Mouse (Mus musculus) liver, embryonic 11.5 days (tissue): ENCODE data around the gene Hspa12a. TPM values are rescaled to one million over a fixed set of nuclear protein-coding genes. Genes with fewer than 3 reads are reported as not detected.

Source experiments
- ATAC-seq: fragments of 200-750 bp; cut with Nextera tagmentation; replicated peaks from 2 replicates; pipeline ENCODE4 v1.8.0; 2017; ENCODE audit warnings: moderate number of reproducible peaks, mild to moderate bottlenecking, moderate TSS enrichment, moderate library complexity; ENCODE audit not compliant: low FRiP score
- DNase-seq: peaks from one replicate; pipeline ENCODE4 v3.0.0-alpha.2; 2017; ENCODE audit warnings: low spot score
- H3K27ac ChIP-seq: fragments of 300-500 bp; sonication (generic); 2 replicates; pipeline ENCODE4 v1.5.1; 2014; ENCODE audit warnings: mild to moderate bottlenecking, low read depth, low read length, control low read depth
- H3K27me3 ChIP-seq: fragments of 300-500 bp; sonication (generic); replicated peaks from 2 replicates; pipeline ENCODE4 v1.6.1; 2014; ENCODE audit warnings: low read length, mixed read lengths; ENCODE audit not compliant: control insufficient read depth, insufficient read depth
- H3K36me3 ChIP-seq: fragments of 300-500 bp; sonication (generic); 2 replicates; pipeline ENCODE4 v1.6.1; 2014; ENCODE audit warnings: mild to moderate bottlenecking, low read length, moderate library complexity, mixed read lengths; ENCODE audit not compliant: control insufficient read depth, insufficient read depth
- H3K4me1 ChIP-seq: fragments of 300-500 bp; sonication (generic); replicated peaks from 2 replicates; pipeline ENCODE4 v1.6.1; 2014; ENCODE audit warnings: low read length, mixed read lengths; ENCODE audit not compliant: control insufficient read depth, insufficient read depth
- H3K4me2 ChIP-seq: fragments of 300-500 bp; sonication (generic); 2 replicates; pipeline ENCODE4 v1.6.1; 2014; ENCODE audit warnings: mild to moderate bottlenecking, control low read depth, moderate library complexity
- H3K4me3 ChIP-seq: fragments of 300-500 bp; sonication (generic); 2 replicates; pipeline ENCODE4 v1.5.1; 2014; ENCODE audit warnings: low read depth, low read length, control low read depth
- H3K9ac ChIP-seq: fragments of 300-500 bp; sonication (generic); 2 replicates; pipeline ENCODE4 v1.6.1; 2014; ENCODE audit warnings: low read depth, low read length, control low read depth
- H3K9me3 ChIP-seq: fragments of 300-500 bp; sonication (generic); 2 replicates; pipeline ENCODE4 v1.6.1; 2016; ENCODE audit warnings: low read length, inconsistent platforms, mixed read lengths; ENCODE audit not compliant: control insufficient read depth
- WGBS: fragments of 180-500 bp; shearing (Covaris S2); extraction: QIAGEN DNeasy Blood & Tissue Kit; methylation state at CpG from one replicate; pipeline ENCODE4 v1.1.7; 2014; 5-methylcytosine and 5-hydroxymethylcytosine counted together
- polyA plus RNA-seq: library from polyadenylated mRNA; unstranded; fragments of >200 nt; fragmentation: Nextera tagmentation; extraction: Ambion mirVana; gene quantifications from 2 replicates; pipeline ENCODE4 v1.2.1, GENCODE M21; 2014

Hspa12a gene
- polyA plus RNA-seq, 1 experiment from 2014 or later, result 1.5 TPM

DNA sequence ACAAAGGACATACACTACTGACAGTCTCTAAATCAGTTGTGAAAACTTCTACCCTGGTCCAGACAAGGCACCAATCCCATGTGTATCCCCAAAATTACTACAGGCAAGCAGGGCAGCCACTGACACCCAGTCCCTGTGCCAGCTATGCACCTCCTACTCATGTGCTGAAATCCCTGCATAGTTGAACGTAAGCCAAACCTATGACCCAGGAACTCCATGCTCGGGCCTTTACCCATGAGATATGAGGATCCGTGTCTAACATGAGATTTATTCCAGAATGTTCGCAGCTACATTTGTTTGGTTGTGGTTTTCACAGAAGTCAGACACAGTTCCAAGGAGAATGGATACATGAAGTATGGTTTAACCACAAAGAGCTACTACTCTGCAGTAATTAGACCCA lies 103.6 kb downstream of the Hspa12a start:
- DNase-seq, result no peak
- ATAC-seq, result no peak
- no peaks in the 10 kb centered on the region for H3K27me3 ChIP-seq
- no peaks in the 10 kb centered on the region for H3K9me3 ChIP-seq
- no peaks in the 10 kb centered on the region for H3K4me1 ChIP-seq
- no peaks in the 10 kb centered on the region for H3K36me3 ChIP-seq
- H3K27ac ChIP-seq, result no peak overlapping the region
- no peak overlapping the region for H3K9ac ChIP-seq
- WGBS, result 78% methylated on average over 4 of the region's 4 CpGs
- H3K4me2 ChIP-seq, result no peak overlapping the region
- H3K4me3 ChIP-seq, result no peak overlapping the region

DNA sequence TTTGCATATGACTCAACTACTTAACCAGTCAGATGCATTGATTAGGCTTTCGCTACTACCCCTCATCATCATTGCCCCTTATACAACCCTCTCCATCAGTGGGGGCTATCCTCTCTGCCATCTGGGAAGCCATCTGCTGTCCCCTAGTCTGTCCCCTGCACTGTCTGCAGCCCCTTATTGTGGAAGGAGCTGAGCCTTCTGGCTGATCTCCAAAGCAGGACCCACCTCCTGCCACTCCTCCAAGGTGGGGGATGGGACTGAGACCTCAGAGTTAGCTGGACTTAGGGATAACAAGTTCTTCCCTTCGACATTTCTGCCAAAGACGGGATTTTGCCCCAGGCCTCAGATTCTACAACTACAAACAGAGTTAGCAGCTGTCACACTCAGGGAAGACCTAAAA lies 104.1 kb downstream of the Hspa12a start:
- H3K27ac ChIP-seq, result no peak overlapping the region
- ATAC-seq, result no peak

DNA sequence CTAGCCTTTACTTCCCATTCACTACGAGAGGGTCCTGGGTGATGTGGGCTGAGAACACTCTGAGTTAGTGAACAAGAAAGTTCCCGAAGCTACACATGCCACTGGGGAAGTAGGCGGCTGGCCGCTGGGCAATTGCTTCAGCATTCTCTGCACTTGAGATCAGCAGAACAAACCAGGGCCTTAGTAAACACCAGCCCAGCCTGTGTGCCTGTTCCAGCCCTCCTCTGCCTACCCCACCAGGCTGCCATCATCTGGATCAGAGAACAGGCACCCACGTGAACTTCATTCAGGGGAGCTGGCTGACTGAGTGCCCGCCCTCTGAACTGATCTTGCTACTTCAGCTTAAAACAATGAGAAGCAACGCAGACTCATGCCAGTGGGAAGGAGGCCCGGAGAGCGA lies 104.7 kb downstream of the Hspa12a start:
- Histone ChIP-seq H3K27me3 (no peaks in the 10 kb centered on the region), H3K4me3 (no peak overlapping the region), H3K4me1 (no peaks in the 10 kb centered on the region), H3K4me2 (no peak overlapping the region), H3K36me3 (no peaks in the 10 kb centered on the region), H3K9me3 (no peaks in the 10 kb centered on the region), H3K9ac (no peak overlapping the region), H3K27ac (no peak overlapping the region)
- no peak for ATAC-seq
- DNase-seq, result no peak
- 68% methylated on average over 9 of the region's 9 CpGs for WGBS

More for the DNA sequence above, 104.1 kb downstream of the Hspa12a start:
- no peak for DNase-seq
- Histone ChIP-seq H3K27me3 (no peaks in the 10 kb centered on the region), H3K36me3 (no peaks in the 10 kb centered on the region), H3K9me3 (no peaks in the 10 kb centered on the region), H3K9ac (no peak overlapping the region), H3K4me3 (no peak overlapping the region), H3K4me2 (no peak overlapping the region), H3K4me1 (no peaks in the 10 kb centered on the region)
- 72% methylated on average over 3 of the region's 3 CpGs for WGBS

DNA sequence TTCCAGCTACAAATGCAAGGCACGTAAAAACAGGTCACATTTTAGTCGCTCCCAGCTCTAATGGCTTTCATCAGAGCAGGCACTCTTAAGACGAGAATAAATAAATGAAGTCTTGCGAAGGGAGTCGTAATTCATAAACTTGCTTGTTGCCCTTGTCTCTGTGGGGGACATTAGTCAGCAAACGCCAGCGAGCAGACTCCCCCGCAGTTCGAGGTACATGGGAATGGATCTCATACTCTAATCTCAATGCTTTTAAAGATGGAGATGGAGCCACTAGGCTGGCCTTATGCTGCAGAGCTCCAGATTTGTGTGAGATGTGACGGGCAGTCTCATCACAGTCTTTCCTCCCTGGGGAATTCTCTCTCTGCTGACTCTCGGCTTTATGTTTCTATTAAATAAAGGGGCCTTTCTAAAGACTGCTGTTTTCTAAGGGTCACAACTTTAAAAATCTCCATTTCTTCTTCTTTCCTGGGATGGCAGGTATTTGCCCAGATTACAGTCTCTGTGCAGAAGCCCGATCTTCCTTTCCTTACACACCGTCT lies 109.7 kb downstream of the Hspa12a start:
- H3K4me3 ChIP-seq, result no peak overlapping the region
- no peak overlapping the region for H3K27ac ChIP-seq
- H3K9ac ChIP-seq, result no peak overlapping the region
- H3K27me3 ChIP-seq, result no peaks in the 10 kb centered on the region
- H3K36me3 ChIP-seq, result no peaks in the 10 kb centered on the region
- no peak overlapping the region for H3K4me2 ChIP-seq
- DNase-seq (no peak), ATAC-seq (no peak)
- no peaks in the 10 kb centered on the region for H3K4me1 ChIP-seq
- no peaks in the 10 kb centered on the region for H3K9me3 ChIP-seq
- 76% methylated on average over 13 of the region's 13 CpGs for WGBS

DNA sequence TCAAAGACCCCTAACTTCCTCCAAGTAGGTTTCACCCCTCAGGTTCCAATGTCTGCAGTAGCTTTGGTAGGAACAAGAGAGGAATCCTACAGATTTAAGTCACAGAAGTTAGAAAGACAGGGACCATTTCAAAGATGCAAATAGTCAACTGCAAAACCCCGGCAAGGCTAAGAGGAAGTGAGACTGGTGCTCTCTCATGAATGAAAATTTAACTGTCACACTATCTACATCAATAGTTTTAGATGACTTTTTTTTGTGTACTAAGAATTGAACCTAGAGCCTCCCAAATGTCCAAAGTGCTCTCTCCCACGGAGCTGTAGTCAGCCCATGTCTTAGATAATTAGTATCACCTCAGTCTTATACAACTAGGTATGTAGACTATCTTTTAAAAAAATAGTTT lies 110.5 kb downstream of the Hspa12a start:
- Histone ChIP-seq H3K4me2 (no peak overlapping the region), H3K27ac (no peak overlapping the region), H3K4me1 (no peaks in the 10 kb centered on the region), H3K9ac (no peak overlapping the region), H3K27me3 (no peaks in the 10 kb centered on the region), H3K4me3 (no peak overlapping the region), H3K9me3 (no peaks in the 10 kb centered on the region), H3K36me3 (no peaks in the 10 kb centered on the region)
- DNase-seq (no peak), ATAC-seq (no peak)
- WGBS, result 65% methylated on average over 2 of the region's 2 CpGs

DNA sequence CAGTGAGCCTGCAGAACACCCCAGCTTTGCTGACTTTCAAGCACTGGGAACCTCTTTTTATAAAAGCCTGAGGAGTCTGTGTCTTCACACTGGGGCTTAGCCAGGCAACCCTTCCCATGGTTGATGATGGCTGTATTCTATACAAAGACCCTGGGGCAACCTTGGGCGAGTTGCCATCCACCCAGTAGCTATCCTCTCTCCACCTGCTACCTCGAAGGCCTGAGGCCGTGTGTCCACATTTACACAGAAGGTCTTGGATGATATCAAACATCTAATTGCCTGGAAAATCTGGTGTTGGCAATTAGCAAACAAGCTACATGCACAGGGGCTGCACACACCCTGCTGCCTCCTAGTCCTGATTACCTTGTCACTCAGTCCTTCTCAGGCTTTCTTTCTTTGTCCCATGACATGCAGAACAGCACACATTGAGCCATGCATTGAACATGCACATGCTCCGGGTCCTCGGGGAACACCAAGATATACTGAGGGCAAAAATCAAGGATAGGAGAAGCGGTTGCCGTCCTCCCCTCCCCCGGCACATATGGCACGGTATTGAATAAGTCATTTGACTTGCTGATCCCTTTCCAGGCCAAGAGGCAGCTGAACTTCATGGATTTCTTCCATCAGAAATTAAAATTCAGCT lies 112.1 kb downstream of the Hspa12a start:
- DNase-seq (no peak), ATAC-seq (no peak)
- H3K4me3 ChIP-seq, result no peak overlapping the region
- WGBS, result 86% methylated on average over 9 of the region's 9 CpGs
- H3K36me3 ChIP-seq, result no peaks in the 10 kb centered on the region
- no peaks in the 10 kb centered on the region for H3K27me3 ChIP-seq
- no peak overlapping the region for H3K9ac ChIP-seq
- no peaks in the 10 kb centered on the region for H3K4me1 ChIP-seq
- H3K4me2 ChIP-seq, result no peak overlapping the region
- H3K27ac ChIP-seq, result no peak overlapping the region
- no peaks in the 10 kb centered on the region for H3K9me3 ChIP-seq

DNA sequence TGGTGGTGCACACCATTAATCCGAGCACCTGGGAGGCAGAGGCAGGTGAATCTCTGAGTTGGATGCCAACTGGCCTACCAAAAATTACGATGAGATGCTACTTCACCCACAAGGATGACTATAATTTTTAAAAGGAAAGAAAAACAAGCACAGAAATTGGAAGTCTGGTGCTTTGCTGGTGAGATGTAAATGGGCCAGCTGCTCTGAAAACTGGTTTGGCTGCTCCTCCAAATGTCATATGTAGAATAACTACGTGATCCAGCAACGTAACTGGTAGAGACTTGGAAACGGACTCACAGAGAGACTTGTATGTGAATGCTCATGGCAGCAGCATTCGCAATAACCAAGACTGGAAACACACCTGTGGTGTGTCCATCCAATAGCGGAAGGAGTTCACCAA lies 113.3 kb downstream of the Hspa12a start:
- no peaks in the 10 kb centered on the region for H3K36me3 ChIP-seq
- 89% methylated on average over 7 of the region's 7 CpGs for WGBS
- H3K4me1 ChIP-seq, result no peaks in the 10 kb centered on the region
- H3K4me2 ChIP-seq, result no peak overlapping the region
- ATAC-seq (no peak), DNase-seq (no peak)
- no peak overlapping the region for H3K9ac ChIP-seq
- H3K27me3 ChIP-seq, result no peaks in the 10 kb centered on the region
- no peak overlapping the region for H3K27ac ChIP-seq
- no peak overlapping the region for H3K4me3 ChIP-seq
- no peaks in the 10 kb centered on the region for H3K9me3 ChIP-seq

DNA sequence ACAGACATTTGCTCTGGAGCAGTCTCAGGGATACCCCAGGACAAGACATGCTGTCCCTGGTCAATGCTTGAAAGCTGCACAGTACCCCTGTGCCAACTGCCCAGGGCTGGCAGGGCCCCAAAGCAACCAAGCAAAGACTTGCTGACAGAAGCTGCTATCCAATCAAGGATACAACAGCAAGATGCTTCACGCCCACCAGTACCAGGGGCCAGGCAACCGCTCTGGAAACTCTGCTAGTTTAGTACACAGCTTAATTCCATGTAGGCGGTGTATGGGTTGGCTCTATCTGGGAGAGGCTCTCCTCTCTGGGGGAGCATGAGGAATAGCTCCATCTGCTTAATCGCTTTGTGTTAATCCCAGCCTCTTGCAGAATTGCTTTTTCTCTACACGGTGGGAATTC lies 113.9 kb downstream of the Hspa12a start:
- Histone ChIP-seq H3K4me2 (no peak overlapping the region), H3K4me3 (no peak overlapping the region), H3K9ac (no peak overlapping the region), H3K4me1 (no peaks in the 10 kb centered on the region), H3K9me3 (no peaks in the 10 kb centered on the region), H3K27ac (no peak overlapping the region), H3K27me3 (no peaks in the 10 kb centered on the region), H3K36me3 (no peaks in the 10 kb centered on the region)
- DNase-seq, result no peak
- no peak for ATAC-seq
- 82% methylated on average over 5 of the region's 5 CpGs for WGBS

DNA sequence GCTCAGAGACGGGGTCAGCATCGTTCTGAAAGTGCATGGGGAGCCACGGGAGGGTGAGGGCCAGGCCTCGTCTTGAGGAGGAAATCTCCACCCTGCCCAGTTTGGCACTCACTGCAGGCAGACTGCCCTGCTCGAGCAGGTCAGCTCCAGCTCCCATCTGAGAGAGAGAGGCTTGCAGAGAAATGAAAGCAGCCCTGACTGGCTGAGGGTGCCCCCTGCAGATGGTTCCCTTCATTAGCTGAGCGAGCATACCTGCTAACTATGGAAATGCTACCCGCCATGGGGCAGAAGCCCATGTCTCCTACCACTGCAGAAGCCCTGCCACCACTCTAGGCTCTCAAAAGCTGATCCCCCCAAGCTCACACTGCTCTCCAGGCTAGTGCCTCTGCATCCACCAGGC lies 115.8 kb downstream of the Hspa12a start:
- Histone ChIP-seq H3K27me3 (no peaks in the 10 kb centered on the region), H3K36me3 (no peaks in the 10 kb centered on the region), H3K27ac (no peak overlapping the region), H3K4me3 (no peak overlapping the region), H3K4me2 (no peak overlapping the region), H3K9ac (no peak overlapping the region), H3K9me3 (no peaks in the 10 kb centered on the region), H3K4me1 (no peaks in the 10 kb centered on the region)
- ATAC-seq (no peak), DNase-seq (no peak)
- 57% methylated on average over 7 of the region's 7 CpGs for WGBS
